Comparison of ENCODE assay signal across 26 mouse cellular contexts in the genomic region with DNA sequence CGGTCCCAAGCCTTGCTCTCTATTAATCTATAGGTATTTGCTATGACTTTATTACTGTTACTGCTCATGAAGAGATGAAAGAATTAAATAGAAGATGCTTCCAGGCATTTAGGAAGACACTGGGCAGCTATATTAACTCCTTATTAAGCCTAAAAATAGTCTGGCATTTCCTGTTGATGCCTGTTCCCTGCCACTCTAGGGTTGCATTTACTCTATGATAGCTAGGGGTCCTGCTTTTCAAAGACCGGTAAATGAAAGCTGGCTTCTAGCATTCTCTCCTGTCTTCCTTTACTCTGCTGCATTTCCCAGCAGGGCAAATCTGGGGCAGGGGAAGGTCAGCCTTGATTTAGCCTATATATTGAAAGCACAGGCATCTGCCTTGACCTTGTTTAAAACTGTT. TPM values are rescaled to one million over a fixed set of nuclear protein-coding genes. Genes with fewer than 3 reads are reported as not detected.
DNase-seq lines count a peak whose midpoint lies in the region; ATAC-seq and TF ChIP-seq lines count a peak whose summit lies in the region.
"Had no signal": no experiment of that assay in that cellular context is flagged by ENCODE, and none has a peak within 500 bp of the region (broad histone marks: within the 10 kb centered on the region; RNA-seq: fewer than 3 reads in every experiment).

No protein-coding gene starts in this region.

- DNase-seq in midbrain, embryonic 10.5 days (ENCODE audit: low spot score) = peak; percentile 19
- no peak for DNase-seq in midbrain, postnatal 0 days (ENCODE audit: low spot score)
- peak; percentile 92 for DNase-seq in midbrain, embryonic 11.5 days (ENCODE audit: low spot score, missing footprints)
- DNase-seq in retina, postnatal 1 day = peak; percentile 12
- no peak for DNase-seq in heart, postnatal 25 days (ENCODE audit: low spot score)
- no peak for DNase-seq in thymus, postnatal 25 days
- DNase-seq: cerebellum, adult 8-10 months; gastrocnemius, postnatal 10 days; heart, adult 18-20 months; heart, postnatal 36 days; kidney, adult 11 months; kidney, postnatal 10 days; lung, adult 2 months; right cerebral cortex, postnatal 4 days; thymus, postnatal 14 days had no signal

- no peak overlapping the region for H3K9ac ChIP-seq in midbrain, postnatal 0 days (replicated peaks; ENCODE audit: low read length, poor library complexity, severe bottlenecking)
- H3K9ac ChIP-seq in embryonic facial prominence, embryonic 12.5 days = no peak overlapping the region
- no peak overlapping the region for H3K9ac ChIP-seq in midbrain, embryonic 11.5 days (ENCODE audit: low read length)
- H3K9ac ChIP-seq: heart, embryonic 13.5 days; limb, embryonic 12.5 days; liver, embryonic 12.5 days had no signal

- H3K27ac ChIP-seq in midbrain, embryonic 10.5 days (replicated peaks) = no peak overlapping the region
- H3K27ac ChIP-seq in midbrain, postnatal 0 days (ENCODE audit: low read depth, low read length) = no peak overlapping the region
- H3K27ac ChIP-seq in embryonic facial prominence, embryonic 12.5 days = no peak overlapping the region
- H3K27ac ChIP-seq in midbrain, embryonic 11.5 days (ENCODE audit: low read depth, low read length) = no peak overlapping the region
- H3K27ac ChIP-seq: heart, embryonic 13.5 days; layer of hippocampus, adult 2 months; limb, embryonic 12.5 days; liver, embryonic 12.5 days; stomach, postnatal 0 days had no signal

- WGBS in midbrain, embryonic 10.5 days = 5% methylated on average over 2 of the region's 2 CpGs
- WGBS in midbrain, postnatal 0 days = 9% methylated on average over 2 of the region's 2 CpGs
- 20% methylated on average over 2 of the region's 2 CpGs for WGBS in embryonic facial prominence, embryonic 12.5 days
- WGBS in midbrain, embryonic 11.5 days = 5% methylated on average over 2 of the region's 2 CpGs

- no peaks in the 10 kb centered on the region for H3K9me3 ChIP-seq in midbrain, embryonic 10.5 days (replicated peaks)
- H3K9me3 ChIP-seq in midbrain, postnatal 0 days (ENCODE audit: low read length) = no peaks in the 10 kb centered on the region
- H3K9me3 ChIP-seq in embryonic facial prominence, embryonic 12.5 days = no peaks in the 10 kb centered on the region
- no peaks in the 10 kb centered on the region for H3K9me3 ChIP-seq in midbrain, embryonic 11.5 days (ENCODE audit: control insufficient read depth, low read length)
- H3K9me3 ChIP-seq: heart, embryonic 13.5 days; limb, embryonic 12.5 days; liver, embryonic 12.5 days; megakaryocyte, embryonic 14.5 days had no signal

- ATAC-seq in midbrain, postnatal 0 days (ENCODE audit: low FRiP score) = no peak
- no peak for ATAC-seq in embryonic facial prominence, embryonic 12.5 days (ENCODE audit: insufficient number of reproducible peaks, insufficient read depth, low FRiP score, low TSS enrichment)
- ATAC-seq in midbrain, embryonic 11.5 days (ENCODE audit: low FRiP score) = no peak
- ATAC-seq: hindbrain, embryonic 16.5 days; liver, embryonic 12.5 days had no signal

- peaks cover 30% of the 10 kb centered on the region for H3K4me1 ChIP-seq in midbrain, embryonic 10.5 days
- no peaks in the 10 kb centered on the region for H3K4me1 ChIP-seq in midbrain, postnatal 0 days (ENCODE audit: insufficient read depth, low read length)
- H3K4me1 ChIP-seq in embryonic facial prominence, embryonic 12.5 days = peaks cover 17% of the 10 kb centered on the region
- H3K4me1 ChIP-seq in midbrain, embryonic 11.5 days (ENCODE audit: control insufficient read depth, insufficient read depth, low read length) = peaks cover 6% of the 10 kb centered on the region

- TF ChIP-seq CTCF in midbrain, postnatal 0 days (IDR thresholded peaks at IDR 0.05) = no peak

- no peak overlapping the region for H3K4me2 ChIP-seq in midbrain, postnatal 0 days (ENCODE audit: low read depth, low read length, poor library complexity, severe bottlenecking)
- H3K4me2 ChIP-seq in embryonic facial prominence, embryonic 12.5 days (replicated peaks) = peak overlapping the region; percentile 43; the same call in 1 of the 2 replicates
- H3K4me2 ChIP-seq in midbrain, embryonic 11.5 days = no peak overlapping the region
- H3K4me2 ChIP-seq: heart, embryonic 13.5 days; limb, embryonic 12.5 days; liver, embryonic 12.5 days had no signal

- H3K27me3 ChIP-seq in midbrain, embryonic 10.5 days (ENCODE audit: low read depth, poor library complexity, severe bottlenecking) = peaks cover 100% of the 10 kb centered on the region
- peaks cover 80% of the 10 kb centered on the region for H3K27me3 ChIP-seq in midbrain, postnatal 0 days (ENCODE audit: insufficient read depth, low read length)
- H3K27me3 ChIP-seq in embryonic facial prominence, embryonic 12.5 days = peaks cover 72% of the 10 kb centered on the region
- peaks cover 95% of the 10 kb centered on the region for H3K27me3 ChIP-seq in midbrain, embryonic 11.5 days (ENCODE audit: control insufficient read depth, insufficient read depth, low read length)

- no peaks in the 10 kb centered on the region for H3K36me3 ChIP-seq in midbrain, embryonic 10.5 days
- no peaks in the 10 kb centered on the region for H3K36me3 ChIP-seq in midbrain, postnatal 0 days (ENCODE audit: insufficient read depth, low read length)
- no peaks in the 10 kb centered on the region for H3K36me3 ChIP-seq in embryonic facial prominence, embryonic 12.5 days
- no peaks in the 10 kb centered on the region for H3K36me3 ChIP-seq in midbrain, embryonic 11.5 days (ENCODE audit: control insufficient read depth, insufficient read depth, low read length)
- H3K36me3 ChIP-seq: heart, embryonic 13.5 days; limb, embryonic 12.5 days; liver, embryonic 12.5 days had no signal

- intact Hi-C loops in heart, postnatal 25 days (cut with DNase I) = no loop called here

- H3K4me3 ChIP-seq in midbrain, embryonic 10.5 days = no peak overlapping the region
- no peak overlapping the region for H3K4me3 ChIP-seq in midbrain, postnatal 0 days (ENCODE audit: low read depth, low read length)
- 0 out of 2 replicates have a peak overlapping the region, but pooled peaks have one; percentile 0 for H3K4me3 ChIP-seq in embryonic facial prominence, embryonic 12.5 days
- H3K4me3 ChIP-seq in midbrain, embryonic 11.5 days (ENCODE audit: low read depth, low read length) = no peak overlapping the region
- H3K4me3 ChIP-seq: heart, embryonic 13.5 days; layer of hippocampus, adult 2 months; limb, embryonic 12.5 days; liver, embryonic 12.5 days; megakaryocyte, embryonic 14.5 days had no signal

RNA-seq across cellular contexts. Expression of gene Dlx6, which starts 5.4 kb away (rescaled TPM):
- polyA plus RNA-seq in midbrain, embryonic 10.5 days (2016; fragmentation: Nextera tagmentation; extraction: Ambion mirVana) = 0.48 and 0.79 TPM in 2 replicates
- 0.57 and 1.5 TPM in 2 replicates for total RNA-seq in midbrain, postnatal 0 days (2014; rRNA removed)
- polyA plus RNA-seq in midbrain, postnatal 0 days (2015; fragmentation: Nextera tagmentation; extraction: Ambion mirVana) = 0.81 and 1.1 TPM in 2 replicates
- 8.0 and 13.5 TPM in 2 replicates for polyA plus RNA-seq in embryonic facial prominence, embryonic 12.5 days (2016; fragmentation: Nextera tagmentation; extraction: Ambion mirVana)
- 0.33 and 0.81 TPM in 2 replicates for polyA plus RNA-seq in midbrain, embryonic 11.5 days (2014; fragmentation: Nextera tagmentation; extraction: Ambion mirVana)
- not detected for total RNA-seq in heart, postnatal 25 days (2021)
- total RNA-seq: adrenal gland, adult 18-20 months; common myeloid progenitor, adult 5-6 weeks; heart, adult 18-20 months; heart, postnatal 36 days had no signal
- polyA plus RNA-seq: heart, embryonic 13.5 days; hindbrain, embryonic 16.5 days; liver, embryonic 12.5 days; lung, adult 2 months; neural tube, embryonic 14.5 days; stomach, postnatal 0 days had no signal

RNA-seq across cellular contexts. Expression of gene Dlx5, which starts 24.1 kb away (rescaled TPM):
- 4.5 and 8.9 TPM in 2 replicates for polyA plus RNA-seq in midbrain, embryonic 10.5 days (2016; fragmentation: Nextera tagmentation; extraction: Ambion mirVana)
- 0.49 and 0.76 TPM in 2 replicates for total RNA-seq in midbrain, postnatal 0 days (2014; rRNA removed)
- 3.3 and 6.7 TPM in 2 replicates for polyA plus RNA-seq in midbrain, postnatal 0 days (2015; fragmentation: Nextera tagmentation; extraction: Ambion mirVana)
- polyA plus RNA-seq in embryonic facial prominence, embryonic 12.5 days (2016; fragmentation: Nextera tagmentation; extraction: Ambion mirVana) = 70.1 and 103 TPM in 2 replicates
- polyA plus RNA-seq in midbrain, embryonic 11.5 days (2014; fragmentation: Nextera tagmentation; extraction: Ambion mirVana) = 5.2 and 7.7 TPM in 2 replicates
- under 1 TPM in 1 of 2 experiments, not detected in 1; 0.34 TPM for total RNA-seq in heart, postnatal 25 days (2021)
- total RNA-seq: common myeloid progenitor, adult 5-6 weeks had no signal
- polyA plus RNA-seq: hindbrain, embryonic 16.5 days; liver, embryonic 12.5 days; lung, adult 2 months; neural tube, embryonic 14.5 days had no signal

Comparison
In these comparisons a context has a peak if more than half of its experiments do, and no peak if none do; other contexts are left out.
1. DNase-seq: peak in midbrain, embryonic 10.5 days (single experiment), midbrain, embryonic 11.5 days (single experiment) and retina, postnatal 1 day (single experiment); none in midbrain, postnatal 0 days (single experiment), heart, postnatal 25 days (single experiment) and thymus, postnatal 25 days (single experiment).